Mouse (Mus musculus) liver, adult 2 months (tissue): ENCODE measurements around the gene Fnip2. TPM values are rescaled to one million over a fixed set of nuclear protein-coding genes. Genes with fewer than 3 reads are reported as not detected.
A peak's percentile ranks its signal among the peaks of the same experiment; 100 is the strongest.
"Not testable (repeated sequence)": the region's sequence is repeated elsewhere in the genome, so short reads cannot be mapped to it uniquely, and the experiment has no call there.

ENCODE experiments used
- DNase-seq: peaks from one replicate; pipeline ENCODE4 v3.0.0-alpha.2; 2011; ENCODE audit warnings: low read depth, low spot score; ENCODE audit errors: extremely low read depth
- H3K27ac ChIP-seq: fragments of 200-500 bp; replicated peaks from 2 replicates; pipeline ENCODE4 v1.5.1; 2012; ENCODE audit warnings: low read depth, mild to moderate bottlenecking, control low read depth, inconsistent platforms, low read length; ENCODE audit not compliant: insufficient read depth
- H3K27me3 ChIP-seq: fragments of 200-500 bp; 2 replicates; pipeline ENCODE4 v1.6.1; 2012; ENCODE audit warnings: mild to moderate bottlenecking, moderate library complexity, low read length, inconsistent platforms; ENCODE audit not compliant: control insufficient read depth, insufficient read depth
- H3K36me3 ChIP-seq: fragments of 200-500 bp; 2 replicates; pipeline ENCODE4 v1.6.1; 2012; ENCODE audit warnings: low read length, inconsistent platforms; ENCODE audit not compliant: control insufficient read depth, insufficient read depth
- H3K4me1 ChIP-seq: fragments of 200-500 bp; 2 replicates; pipeline ENCODE4 v1.6.1; 2011; ENCODE audit warnings: low read length; ENCODE audit not compliant: control insufficient read depth, insufficient read depth
- H3K4me3 ChIP-seq: fragments of 200-500 bp; 2 replicates; pipeline ENCODE4 v1.5.1; 2011; ENCODE audit warnings: low read depth, mild to moderate bottlenecking, control low read depth, low read length, moderate library complexity; ENCODE audit not compliant: insufficient read depth
- H3K79me2 ChIP-seq: fragments of 200-500 bp; 2 replicates; pipeline ENCODE4 v1.6.1; 2012; ENCODE audit warnings: inconsistent platforms, mild to moderate bottlenecking, low read length, moderate library complexity; ENCODE audit not compliant: control insufficient read depth, insufficient read depth
- H3K9ac ChIP-seq: fragments of 200-500 bp; 2 replicates; pipeline ENCODE4 v1.6.1; 2012; ENCODE audit warnings: low read depth, mild to moderate bottlenecking, control low read depth, inconsistent platforms, low read length
- CTCF ChIP-seq: fragments of 200-500 bp; IDR thresholded peaks from 2 replicates; pipeline ENCODE4 v1.5.1; 2011; ENCODE audit warnings: low read depth, low read length, control low read depth
- POLR2A ChIP-seq: fragments of 200-500 bp; IDR thresholded peaks from 2 replicates; pipeline ENCODE4 v1.6.1; 2011; ENCODE audit warnings: low read length, control low read depth; ENCODE audit not compliant: insufficient read depth; ENCODE audit errors: extremely low read depth
- WGBS: fragments of 180-500 bp; shearing (Covaris S2); methylation state at CpG from one replicate; pipeline ENCODE4 v1.1.7; 2018; 5-methylcytosine and 5-hydroxymethylcytosine counted together
- polyA plus RNA-seq: library from polyadenylated mRNA; depleted of rRNA; stranded (reverse); fragments of >200 nt; gene quantifications from 2 replicates; pipeline ENCODE4 v1.2.3, GENCODE M21; 2012
- total RNA-seq: library from RNA; depleted of rRNA; stranded (reverse); fragments of >200 nt; gene quantifications from 2 replicates; pipeline ENCODE4 v1.2.3, GENCODE M21; 2014

The Fnip2 gene
- total and polyA plus RNA-seq, 2 experiments, result 6.3 to 46.7 TPM

- H3K4me1 ChIP-seq, result no peaks in the 10 kb centered on the region
- H3K27ac ChIP-seq, result no peak overlapping the region
- peaks cover 34% of the 10 kb centered on the region for H3K36me3 ChIP-seq
- 97% methylated on average over 5 of the region's 5 CpGs for WGBS
- DNase-seq, result no peak
- no peaks in the 10 kb centered on the region for H3K79me2 ChIP-seq
- TF ChIP-seq CTCF (no peak), POLR2A (no peak)
- H3K27me3 ChIP-seq, result no peaks in the 10 kb centered on the region
- no peak overlapping the region for H3K9ac ChIP-seq
- no peak overlapping the region for H3K4me3 ChIP-seq
Observed at GRCm38 (mm10) chr3:79469440-79469839, 98.2 kb downstream of the Fnip2 start.

GRCm38 (mm10) chr3:79458651-79459275, 108.8 kb downstream of the Fnip2 start:
- Histone ChIP-seq H3K4me1 (no peaks in the 10 kb centered on the region), H3K27ac (no peak overlapping the region), H3K79me2 (no peaks in the 10 kb centered on the region), H3K36me3 (peaks cover 37% of the 10 kb centered on the region), H3K9ac (no peak overlapping the region), H3K4me3 (no peak overlapping the region), H3K27me3 (no peaks in the 10 kb centered on the region)
- 88% methylated on average over 14 of the region's 14 CpGs for WGBS
- no peak for TF ChIP-seq POLR2A
- TF ChIP-seq CTCF, result no peak
- DNase-seq, result no peak

- Histone ChIP-seq H3K27me3 (no peaks in the 10 kb centered on the region), H3K4me1 (no peaks in the 10 kb centered on the region), H3K9ac (no peak overlapping the region), H3K36me3 (peaks cover 23% of the 10 kb centered on the region), H3K4me3 (no peak overlapping the region), H3K79me2 (no peaks in the 10 kb centered on the region), H3K27ac (no peak overlapping the region)
- no peak for DNase-seq
- TF ChIP-seq CTCF (no peak), POLR2A (no peak)
- WGBS, result 94% methylated on average over 11 of the region's 11 CpGs
Observed at GRCm38 (mm10) chr3:79455761-79456160, 111.8 kb downstream of the Fnip2 start.

- 93% methylated on average over 14 of the region's 14 CpGs for WGBS
- H3K36me3 ChIP-seq, result peaks cover 4% of the 10 kb centered on the region; the same call in 1 of the 2 replicates
- no peak overlapping the region for H3K4me3 ChIP-seq
- no peak overlapping the region for H3K27ac ChIP-seq
- peaks cover 4% of the 10 kb centered on the region for H3K4me1 ChIP-seq
- no peak for TF ChIP-seq CTCF
- no peak for TF ChIP-seq POLR2A
- H3K79me2 ChIP-seq, result no peaks in the 10 kb centered on the region
- H3K27me3 ChIP-seq, result no peaks in the 10 kb centered on the region
- no peak for DNase-seq
- no peak overlapping the region for H3K9ac ChIP-seq
Observed at GRCm38 (mm10) chr3:79452696-79453263, 114.8 kb downstream of the Fnip2 start.

GRCm38 (mm10) chr3:79449361-79449760, 118.2 kb downstream of the Fnip2 start:
- H3K4me3 ChIP-seq, result no peak overlapping the region
- TF ChIP-seq POLR2A, result no peak
- no peak for TF ChIP-seq CTCF
- 93% methylated on average over 7 of the region's 7 CpGs for WGBS
- no peak for DNase-seq
- H3K4me1 ChIP-seq, result peaks cover 4% of the 10 kb centered on the region
- peaks cover 2% of the 10 kb centered on the region; the same call in 1 of the 2 replicates for H3K36me3 ChIP-seq
- H3K27ac ChIP-seq, result no peak overlapping the region
- H3K79me2 ChIP-seq, result no peaks in the 10 kb centered on the region
- H3K9ac ChIP-seq, result no peak overlapping the region
- no peaks in the 10 kb centered on the region for H3K27me3 ChIP-seq

GRCm38 (mm10) chr3:79448421-79448820, 119.2 kb downstream of the Fnip2 start:
- 44% methylated on average over 5 of the region's 5 CpGs for WGBS
- peak; percentile 81 for DNase-seq
- H3K4me3 ChIP-seq, result no peak overlapping the region
- TF ChIP-seq POLR2A (no peak), CTCF (no peak)
- H3K27ac ChIP-seq, result no peak overlapping the region
- peaks cover 4% of the 10 kb centered on the region for H3K4me1 ChIP-seq
- H3K79me2 ChIP-seq, result no peaks in the 10 kb centered on the region
- no peaks in the 10 kb centered on the region for H3K27me3 ChIP-seq
- H3K9ac ChIP-seq, result no peak overlapping the region
- no peaks in the 10 kb centered on the region for H3K36me3 ChIP-seq

GRCm38 (mm10) chr3:79446648-79447047, 120.9 kb downstream of the Fnip2 start:
- WGBS, result 82% methylated on average over 3 of the region's 3 CpGs
- not testable (repeated sequence) for H3K36me3 ChIP-seq, H3K4me3 ChIP-seq, H3K4me1 ChIP-seq, H3K9ac ChIP-seq, H3K27ac ChIP-seq, H3K27me3 ChIP-seq, DNase-seq, H3K79me2 ChIP-seq
